Mouse (Mus musculus) liver, embryonic 14.5 days (tissue): Measurements from ENCODE around the gene Ccdc152. TPM values are rescaled to one million over a fixed set of nuclear protein-coding genes. Genes with fewer than 3 reads are reported as not detected.
"Not testable (repeated sequence)": the region's sequence is repeated elsewhere in the genome, so short reads cannot be mapped to it uniquely, and the experiment has no call there.

ENCODE experiments used
- ATAC-seq: fragments of 200-750 bp; cut with Nextera tagmentation; 2 replicates; pipeline ENCODE4 v1.8.0; 2017; ENCODE audit warnings: moderate number of reproducible peaks, mild to moderate bottlenecking, moderate library complexity; ENCODE audit not compliant: insufficient read depth
- DNase-seq, 3 experiments: peaks; one replicate each; pipeline ENCODE4 v3.0.0-alpha.2; 2012 to 2013; ENCODE audit warnings: low read depth in 3 of 3, low spot score in 3 of 3
- H3K27ac ChIP-seq: fragments of 300-500 bp; sonication (generic); 2 replicates; pipeline ENCODE4 v1.5.1; 2014; ENCODE audit warnings: moderate library complexity, mild to moderate bottlenecking, control low read depth, inconsistent platforms
- H3K27me3 ChIP-seq: fragments of 300-500 bp; sonication (generic); 2 replicates; pipeline ENCODE4 v1.6.1; 2014; ENCODE audit warnings: mild to moderate bottlenecking, low read length, moderate library complexity; ENCODE audit not compliant: control insufficient read depth, insufficient read depth
- H3K36me3 ChIP-seq: fragments of 300-500 bp; sonication (generic); replicated peaks from 2 replicates; pipeline ENCODE4 v1.6.1; 2014; ENCODE audit warnings: low read depth; ENCODE audit not compliant: control insufficient read depth, insufficient read depth
- H3K4me1 ChIP-seq, 2 experiments: fragments of 200-500 bp in 1 of 2; fragments of 300-500 bp in 1 of 2; sonication (generic) in 1 of 2; replicated peaks; 2 replicates each; pipeline ENCODE4 v1.6.1; 2012 to 2014; ENCODE audit warnings: antibody characterized with exemption in 1 of 2, inconsistent platforms in 1 of 2, low read length in 1 of 2; ENCODE audit not compliant: control insufficient read depth in 2 of 2, insufficient read depth in 2 of 2
- H3K4me2 ChIP-seq: fragments of 300-500 bp; sonication (generic); 2 replicates; pipeline ENCODE4 v1.6.1; 2014; ENCODE audit warnings: low read depth, mild to moderate bottlenecking, control low read depth, moderate library complexity
- H3K4me3 ChIP-seq, 2 experiments: fragments of 200-500 bp in 1 of 2; fragments of 300-500 bp in 1 of 2; sonication (generic) in 1 of 2; 2 replicates each; pipeline ENCODE4 v1.5.1; 2012 to 2014; ENCODE audit warnings: low read depth in 2 of 2, low read length in 2 of 2, mild to moderate bottlenecking in 2 of 2, control low read depth in 1 of 2, inconsistent platforms in 1 of 2, moderate library complexity in 1 of 2; ENCODE audit not compliant: insufficient read depth in 1 of 2
- H3K9ac ChIP-seq: fragments of 300-500 bp; sonication (generic); replicated peaks from 2 replicates; pipeline ENCODE4 v1.6.1; 2014; ENCODE audit warnings: mild to moderate bottlenecking, control low read depth, moderate library complexity
- H3K9me3 ChIP-seq: fragments of 300-500 bp; sonication (generic); 2 replicates; pipeline ENCODE4 v1.6.1; 2016; ENCODE audit warnings: low read length, mixed read lengths; ENCODE audit not compliant: control insufficient read depth
- CTCF ChIP-seq: IDR thresholded peaks from 2 replicates; pipeline ENCODE4 v1.5.1; 2016; ENCODE audit warnings: antibody characterized with exemption, low read depth, control low read depth
- EP300 ChIP-seq: IDR thresholded peaks from 2 replicates; pipeline ENCODE4 v1.6.1; 2016; ENCODE audit warnings: antibody characterized with exemption, low read depth
- WGBS: fragments of 180-500 bp; shearing (Covaris S2); extraction: QIAGEN DNeasy Blood & Tissue Kit; methylation state at CpG from one replicate; pipeline ENCODE4 v1.1.7; 2014; ENCODE audit not compliant: insufficient replicate concordance; 5-methylcytosine and 5-hydroxymethylcytosine counted together
- polyA plus RNA-seq, 2 experiments: library from polyadenylated mRNA; depleted of rRNA in 1 of 2; stranded (reverse) in 1 of 2; unstranded in 1 of 2; fragments of >200 nt; fragmentation: Nextera tagmentation in 1 of 2; extraction: Ambion mirVana in 1 of 2; gene quantifications; 2 replicates each; pipeline versions ENCODE4 v1.2.1 to v1.2.3; 2012 to 2014

Ccdc152 gene
- polyA plus RNA-seq, 2 experiments, result 0.56 to 2.7 TPM

DNA sequence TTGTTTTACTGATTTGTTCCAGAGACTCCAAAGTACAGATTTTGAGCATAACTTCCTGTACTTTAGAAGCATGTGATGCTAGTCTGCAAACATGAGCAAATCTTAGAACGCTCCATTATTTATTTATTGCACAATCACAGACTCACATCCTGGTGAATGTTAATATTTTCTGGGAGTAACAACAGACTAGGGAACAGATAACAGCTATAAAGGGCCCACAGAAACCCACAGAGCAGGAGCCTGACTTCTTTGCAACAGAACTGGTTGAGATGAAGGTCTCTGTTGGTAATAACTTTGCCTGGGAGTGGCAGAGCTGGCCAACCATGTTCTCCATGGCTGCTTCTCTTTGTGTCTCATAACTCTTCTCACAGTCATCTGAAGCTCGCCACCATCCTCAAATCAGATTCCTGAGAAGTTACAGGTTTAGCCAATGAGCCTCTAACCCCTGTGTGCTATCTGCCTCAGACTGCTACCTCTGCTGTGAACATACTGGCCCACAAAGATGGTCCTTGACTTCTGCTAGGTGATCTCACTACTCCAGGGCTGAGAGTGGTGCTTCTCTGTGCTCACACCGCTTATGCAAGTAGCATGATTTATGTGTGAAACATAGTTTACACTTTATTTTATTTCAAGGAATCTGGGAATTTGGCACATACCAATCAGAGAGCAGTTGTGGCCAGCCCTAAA lies 52.2 kb downstream of the Ccdc152 start:
- Histone ChIP-seq H3K4me3 (no peak overlapping the region), H3K9me3 (no peaks in the 10 kb centered on the region), H3K27ac (no peak overlapping the region), H3K36me3 (no peaks in the 10 kb centered on the region), H3K4me1 (peaks cover 0 to 12% of the 10 kb centered on the region in 2 experiments; a peak in 1 of 4 replicates), H3K27me3 (no peaks in the 10 kb centered on the region), H3K4me2 (no peak overlapping the region), H3K9ac (no peak overlapping the region)
- WGBS, result 50% methylated on average over 3 of the region's 3 CpGs
- ATAC-seq, result peak; percentile 19; the same call in 1 of the 2 replicates
- no peak for DNase-seq
- TF ChIP-seq EP300, result no peak
- TF ChIP-seq CTCF, result no peak

DNA sequence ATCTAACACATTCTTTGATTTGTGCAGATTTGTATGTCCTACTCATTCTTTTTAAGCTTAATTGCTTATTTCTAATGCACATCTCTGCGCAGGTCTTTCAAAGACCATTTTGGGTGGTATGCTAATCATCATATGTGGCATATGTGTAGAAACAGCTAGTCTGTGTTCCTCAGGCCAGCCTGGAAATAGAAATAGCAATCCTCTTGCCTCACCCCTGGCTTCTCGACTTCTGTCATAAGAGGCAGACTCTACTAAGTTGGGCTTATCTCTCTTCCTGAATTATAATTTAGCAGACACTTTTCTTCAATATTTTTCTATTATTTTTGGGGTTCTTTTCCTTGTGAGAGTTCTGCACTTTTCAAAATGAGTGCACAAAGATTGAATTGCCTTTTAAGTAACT lies 52.7 kb downstream of the Ccdc152 start:
- ATAC-seq (no peak), DNase-seq (no peak)
- no peak overlapping the region for H3K27ac ChIP-seq
- H3K27me3 ChIP-seq, result no peaks in the 10 kb centered on the region
- no peak overlapping the region for H3K4me3 ChIP-seq
- no peaks in the 10 kb centered on the region for H3K36me3 ChIP-seq
- no peak overlapping the region for H3K4me2 ChIP-seq
- WGBS, result 48% methylated on average over 2 of the region's 2 CpGs
- no peak overlapping the region for H3K9ac ChIP-seq
- TF ChIP-seq EP300, result no peak
- no peak for TF ChIP-seq CTCF
- H3K4me1 ChIP-seq, result peaks cover 0 to 12% of the 10 kb centered on the region in 2 experiments; a peak in 1 of 4 replicates
- H3K9me3 ChIP-seq, result no peaks in the 10 kb centered on the region

GRCm38 (mm10) chr15:3245036-3245435 lies 58.3 kb downstream of the Ccdc152 start:
- H3K4me2 ChIP-seq, H3K4me3 ChIP-seq, H3K9me3 ChIP-seq, H3K9ac ChIP-seq, H3K4me1 ChIP-seq, H3K27ac ChIP-seq, H3K36me3 ChIP-seq, DNase-seq, H3K27me3 ChIP-seq, ATAC-seq: not testable (repeated sequence)
- 60% methylated on average over 10 of the region's 10 CpGs for WGBS

DNA sequence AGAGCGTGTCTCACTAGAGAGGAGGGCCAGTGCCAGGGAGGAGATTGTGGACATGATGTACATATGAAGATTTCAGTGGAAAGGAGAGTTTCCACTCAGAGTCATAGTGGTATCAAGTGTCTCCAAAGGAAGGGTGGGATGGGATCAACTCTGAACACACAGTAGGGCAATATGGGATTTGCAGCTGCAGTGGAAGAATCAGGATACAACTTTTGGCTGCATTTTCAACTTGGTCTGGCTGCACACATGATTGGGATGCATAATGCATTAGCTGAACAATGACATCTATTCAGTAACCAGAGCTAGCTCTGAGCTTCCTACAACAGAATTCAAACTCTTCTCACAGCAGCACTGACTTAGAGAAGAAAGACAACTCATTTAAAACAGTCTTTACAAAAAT lies 65.4 kb downstream of the Ccdc152 start:
- H3K9me3 ChIP-seq, result no peaks in the 10 kb centered on the region
- H3K36me3 ChIP-seq, result no peaks in the 10 kb centered on the region
- H3K4me3 ChIP-seq, result no peak overlapping the region
- WGBS, result 65% methylated on average over 1 of the region's 1 CpGs
- no peak overlapping the region for H3K27ac ChIP-seq
- DNase-seq, result no peak
- no peaks in the 10 kb centered on the region for H3K27me3 ChIP-seq
- no peak overlapping the region for H3K9ac ChIP-seq
- H3K4me2 ChIP-seq, result no peak overlapping the region
- TF ChIP-seq EP300 (no peak), CTCF (no peak)
- no peak for ATAC-seq
- H3K4me1 ChIP-seq, result peaks cover 0 to 13% of the 10 kb centered on the region in 2 experiments; a peak in 2 of 4 replicates

DNA sequence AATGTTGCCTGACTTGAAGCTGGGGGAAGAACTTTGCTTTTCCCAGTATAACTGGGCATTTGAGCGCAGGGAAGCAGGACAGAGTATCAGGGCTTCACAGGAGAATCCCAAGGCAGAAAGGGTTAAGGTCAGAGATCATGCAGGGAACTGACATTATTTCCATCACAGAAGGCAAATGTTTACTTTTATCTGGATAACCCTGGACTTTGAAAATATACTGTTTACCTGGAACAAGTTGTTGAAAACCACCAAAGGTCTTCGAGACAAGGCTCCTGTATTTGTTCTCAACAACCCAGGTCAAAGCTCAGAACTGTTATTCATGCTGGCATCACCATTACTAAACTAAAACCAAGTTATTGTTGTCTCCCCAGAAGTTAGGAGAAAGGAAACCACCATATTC lies 67.0 kb downstream of the Ccdc152 start:
- no peak overlapping the region for H3K9ac ChIP-seq
- H3K9me3 ChIP-seq, result no peaks in the 10 kb centered on the region
- no peak overlapping the region for H3K4me3 ChIP-seq
- WGBS, result 39% methylated on average over 2 of the region's 2 CpGs
- no peaks in the 10 kb centered on the region for H3K36me3 ChIP-seq
- no peak overlapping the region for H3K27ac ChIP-seq
- peak in 1 of 3 experiments; percentile 35 for DNase-seq
- ATAC-seq, result peak; percentile 52
- TF ChIP-seq EP300, result 0 out of 2 replicates have a peak, but pooled peaks have one; percentile 19
- no peak for TF ChIP-seq CTCF
- no peaks in the 10 kb centered on the region for H3K27me3 ChIP-seq
- H3K4me1 ChIP-seq, result peaks cover 0 to 18% of the 10 kb centered on the region in 2 experiments; a peak in 2 of 4 replicates
- H3K4me2 ChIP-seq, result no peak overlapping the region
